Mouse (Mus musculus) CH12.LX (cell line): ENCODE measurements at regions not wholly inside any gene's neighbourhood (a gene's known extent, or its start where the extent isn't known, plus 50 kb on each side); places are given as distances from the start of the nearest gene placed in this dataset.

ENCODE experiments used
- DNase-seq: peaks from one replicate; pipeline ENCODE4 v3.0.0-alpha.2; 2013; ENCODE audit errors: extremely low read depth
- H3K27ac ChIP-seq: 2 replicates; pipeline ENCODE4 v1.5.1; 2012; ENCODE audit warnings: low read depth, mild to moderate bottlenecking, control low read depth, moderate library complexity; ENCODE audit not compliant: insufficient read depth
- H3K27me3 ChIP-seq: replicated peaks from 2 replicates; pipeline ENCODE3; 2012; ENCODE audit warnings: inconsistent platforms
- H3K36me3 ChIP-seq, 2 experiments: replicated peaks in 1 of 2; 2 replicates each; pipeline versions ENCODE3 to v1.6.1; 2012; ENCODE audit warnings: inconsistent platforms in 1 of 2, low read length in 1 of 2, mild to moderate bottlenecking in 1 of 2, mixed read lengths in 1 of 2, moderate library complexity in 1 of 2; ENCODE audit not compliant: control insufficient read depth in 1 of 2, insufficient read depth in 1 of 2
- H3K4me1 ChIP-seq, 2 experiments: 2 replicates each; pipeline ENCODE4 v1.6.1; 2012; ENCODE audit warnings: inconsistent platforms in 1 of 2, moderate library complexity in 1 of 2; ENCODE audit not compliant: insufficient read depth in 2 of 2, control insufficient read depth in 1 of 2
- H3K4me2 ChIP-seq: 2 replicates; pipeline ENCODE4 v1.6.1; 2012; ENCODE audit warnings: low read depth, mild to moderate bottlenecking, control low read depth; ENCODE audit not compliant: poor library complexity, insufficient read depth, severe bottlenecking
- H3K4me3 ChIP-seq, 3 experiments: fragments of 150-350 bp in 1 of 3; sonication (generic) in 1 of 3; replicated peaks in 1 of 3; 2 replicates each; pipeline versions ENCODE3 to v1.5.1; 2011 to 2012; ENCODE audit warnings: low read depth in 2 of 3, low read length in 2 of 3, mild to moderate bottlenecking in 2 of 3, moderate library complexity in 2 of 3, control low read depth in 1 of 3, improper control_type of control experiment in 1 of 3, inconsistent platforms in 1 of 3, mixed read lengths in 1 of 3; ENCODE audit not compliant: poor library complexity in 1 of 3
- H3K79me2 ChIP-seq: replicated peaks from 2 replicates; pipeline ENCODE4 v1.6.1; 2012; ENCODE audit warnings: mild to moderate bottlenecking, moderate library complexity; ENCODE audit not compliant: control insufficient read depth, poor library complexity, insufficient read depth, severe bottlenecking; ENCODE audit errors: extremely low read depth
- H3K9ac ChIP-seq: 2 replicates; pipeline ENCODE4 v1.6.1; 2012; ENCODE audit warnings: low read depth, mild to moderate bottlenecking, control low read depth, moderate library complexity; ENCODE audit not compliant: insufficient read depth
- H3K9me3 ChIP-seq: replicated peaks from 2 replicates; pipeline ENCODE3; 2012; ENCODE audit warnings: low read length, inconsistent platforms, mixed read lengths
- BHLHE40 ChIP-seq: IDR thresholded peaks from 2 replicates; pipeline ENCODE4 v1.6.1; 2011; ENCODE audit warnings: mild to moderate bottlenecking, low read depth, low read length, improper control_type of control experiment
- CHD1 ChIP-seq: IDR thresholded peaks from 2 replicates; pipeline ENCODE4 v1.6.1; 2012; ENCODE audit warnings: low read depth, low read length, improper control_type of control experiment, inconsistent platforms
- CHD2 ChIP-seq: IDR thresholded peaks from 2 replicates; pipeline ENCODE4 v1.6.1; 2011; ENCODE audit warnings: low read length, improper control_type of control experiment
- ELF1 ChIP-seq: IDR thresholded peaks from 2 replicates; pipeline ENCODE4 v1.6.1; 2014; ENCODE audit warnings: low read depth, mild to moderate bottlenecking, inconsistent platforms, low read length, improper control_type of control experiment
- EP300 ChIP-seq: IDR thresholded peaks from 2 replicates; pipeline ENCODE4 v1.6.1; 2011; ENCODE audit warnings: low read length, improper control_type of control experiment
- ETS1 ChIP-seq: conservative IDR thresholded peaks from 2 replicates; pipeline ENCODE4 v1.6.1; 2012; ENCODE audit warnings: low read depth, mild to moderate bottlenecking, inconsistent platforms, low read length, improper control_type of control experiment, moderate library complexity
- HCFC1 ChIP-seq: IDR thresholded peaks from 2 replicates; pipeline ENCODE4 v1.6.1; 2012; ENCODE audit warnings: low read depth, mild to moderate bottlenecking, inconsistent platforms, low read length, improper control_type of control experiment
- JUN ChIP-seq: IDR thresholded peaks from 2 replicates; pipeline ENCODE4 v1.6.1; 2011; ENCODE audit warnings: low read depth, mild to moderate bottlenecking, low read length, improper control_type of control experiment, moderate library complexity; ENCODE audit not compliant: insufficient read depth
- KAT2A ChIP-seq: IDR thresholded peaks from 2 replicates; pipeline ENCODE4 v1.6.1; 2012; ENCODE audit warnings: low read length, improper control_type of control experiment, inconsistent platforms; ENCODE audit not compliant: insufficient replicate concordance
- MAFK ChIP-seq: IDR thresholded peaks from 2 replicates; pipeline ENCODE4 v1.6.1; 2011; ENCODE audit warnings: low read length, improper control_type of control experiment; ENCODE audit not compliant: insufficient replicate concordance
- MEF2A ChIP-seq: IDR thresholded peaks from 2 replicates; pipeline ENCODE4 v1.6.1; 2014; ENCODE audit warnings: low read depth, mild to moderate bottlenecking, inconsistent platforms, low read length, improper control_type of control experiment, borderline replicate concordance
- MXI1 ChIP-seq: IDR thresholded peaks from 2 replicates; pipeline ENCODE4 v1.6.1; 2011; ENCODE audit warnings: mild to moderate bottlenecking, low read depth, low read length, improper control_type of control experiment
- NELFE ChIP-seq: IDR thresholded peaks from 2 replicates; pipeline ENCODE4 v1.6.1; 2011; ENCODE audit warnings: low read depth, low read length, improper control_type of control experiment
- POLR2A ChIP-seq: IDR thresholded peaks from 2 replicates; pipeline ENCODE4 v1.6.1; 2011; ENCODE audit warnings: low read depth, mild to moderate bottlenecking, improper control_type of control experiment, low read length
- RAD21 ChIP-seq: IDR thresholded peaks from 2 replicates; pipeline ENCODE4 v1.6.1; 2011; ENCODE audit warnings: low read depth, mild to moderate bottlenecking, low read length, improper control_type of control experiment, moderate library complexity
- RCOR1 ChIP-seq: conservative IDR thresholded peaks from 2 replicates; pipeline ENCODE4 v1.6.1; 2012; ENCODE audit warnings: low read depth, mild to moderate bottlenecking, inconsistent platforms, low read length, improper control_type of control experiment
- SIN3A ChIP-seq: IDR thresholded peaks from 2 replicates; pipeline ENCODE4 v1.6.1; 2012; ENCODE audit warnings: low read length, improper control_type of control experiment, inconsistent platforms
- SMC3 ChIP-seq: IDR thresholded peaks from 2 replicates; pipeline ENCODE4 v1.6.1; 2011; ENCODE audit warnings: low read depth, low read length, improper control_type of control experiment
- UBTF ChIP-seq: IDR thresholded peaks from 2 replicates; pipeline ENCODE4 v1.6.1; 2012; ENCODE audit warnings: low read depth, mild to moderate bottlenecking, inconsistent platforms, low read length, improper control_type of control experiment, moderate library complexity
- USF1 ChIP-seq: IDR thresholded peaks from 2 replicates; pipeline ENCODE4 v1.6.1; 2014; ENCODE audit warnings: low read depth, mild to moderate bottlenecking, inconsistent platforms, low read length, improper control_type of control experiment
- ZC3H11A ChIP-seq: IDR thresholded peaks from 2 replicates; pipeline ENCODE4 v1.6.1; 2012; ENCODE audit warnings: low read depth, mild to moderate bottlenecking, inconsistent platforms, low read length, improper control_type of control experiment
- dilution Hi-C: fragments of 300-500 bp; cut with MboI; formaldehyde crosslinking; loops from 2 replicates; pipeline ENCODE4 v1.14.3; 2020; ENCODE audit warnings: low sequenced_read_pairs; ENCODE audit not compliant: extremely low pct_unique_long_range_greater_than_20kb, extremely low pct_ligation_motif_present
- in situ Hi-C: fragments of 300-500 bp; cut with MboI; formaldehyde crosslinking; loops from 3 replicates; pipeline ENCODE4 v1.14.3; 2019; ENCODE audit warnings: low sequenced_read_pairs, low pct_ligation_motif_present, low pct_unique_long_range_greater_than_20kb, mixed read lengths

DNA sequence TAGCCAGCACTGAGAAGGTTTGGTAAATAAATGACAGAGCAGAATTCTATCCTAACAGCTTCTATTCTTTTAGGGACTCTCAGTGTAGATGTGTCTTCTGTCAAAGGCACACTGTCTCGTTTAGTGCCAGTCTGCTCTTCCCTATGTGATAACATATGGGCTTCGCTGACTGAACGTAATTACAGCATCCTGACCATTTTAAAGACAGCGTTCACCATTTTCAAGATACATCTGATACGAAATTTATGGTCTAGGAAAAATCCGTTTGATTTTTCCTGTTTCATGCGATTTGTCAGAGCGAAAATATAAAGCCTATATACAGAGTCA lies 103.4 kb upstream of the Cdh6 start:
- H3K9ac ChIP-seq: no peak overlapping the region
- H3K9me3 ChIP-seq: no peaks in the 10 kb centered on the region
- no peak for TF ChIP-seq SIN3A
- no peak for TF ChIP-seq MXI1
- no peak for TF ChIP-seq UBTF
- TF ChIP-seq JUN: no peak
- no peak for TF ChIP-seq ETS1
- no peak for TF ChIP-seq MAFK
- no peak for TF ChIP-seq EP300
- TF ChIP-seq CHD2: no peak
- no peak for TF ChIP-seq RCOR1
- no peak for TF ChIP-seq ZC3H11A
- no peaks in the 10 kb centered on the region for H3K36me3 ChIP-seq
- in situ Hi-C loops (no loop called here), dilution Hi-C loops (no loop called here)
- H3K4me1 ChIP-seq: peaks cover 0 to 4% of the 10 kb centered on the region in 2 experiments; a peak in 1 of 4 replicates
- no peak overlapping the region for H3K4me2 ChIP-seq
- H3K4me3 ChIP-seq: no peak overlapping the region
- H3K79me2 ChIP-seq: no peaks in the 10 kb centered on the region
- no peak overlapping the region for H3K27ac ChIP-seq
- no peak for DNase-seq
- H3K27me3 ChIP-seq: no peaks in the 10 kb centered on the region

DNA sequence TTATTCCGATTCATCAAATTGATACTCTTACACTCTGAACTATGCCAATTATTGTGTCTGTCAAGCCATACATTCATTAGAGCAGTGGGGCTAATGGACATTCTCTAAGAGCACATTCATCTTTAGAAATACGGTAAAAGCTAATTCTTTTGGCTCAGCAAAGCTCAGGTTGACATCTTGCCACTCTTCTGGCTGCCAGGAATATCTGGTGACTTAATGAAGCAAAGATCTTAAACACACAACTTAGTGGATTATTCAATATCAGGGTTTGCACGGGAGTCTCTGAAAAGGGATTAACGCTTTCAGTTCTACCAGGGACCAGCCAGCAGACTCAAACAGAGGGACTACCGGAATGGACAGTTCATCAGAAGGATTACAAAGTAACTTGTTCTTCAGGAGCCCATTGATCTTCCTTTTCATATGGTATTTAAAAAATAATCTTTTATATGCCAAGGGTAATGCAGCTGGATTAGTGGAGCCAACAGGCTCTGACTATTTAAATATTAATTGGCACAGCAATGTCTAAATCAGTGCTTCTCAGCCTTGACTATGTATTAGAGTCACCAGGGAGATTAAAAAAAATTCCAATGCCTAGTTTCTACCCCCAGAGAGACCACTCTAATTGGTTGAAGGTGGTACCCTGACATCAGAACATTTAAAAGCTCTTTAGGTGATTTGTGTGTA lies 102.9 kb upstream of the Cdh6 start:
- H3K4me2 ChIP-seq: no peak overlapping the region
- H3K79me2 ChIP-seq: no peaks in the 10 kb centered on the region
- peaks cover 0 to 4% of the 10 kb centered on the region in 2 experiments; a peak in 1 of 4 replicates for H3K4me1 ChIP-seq
- no peak for DNase-seq
- no peaks in the 10 kb centered on the region for H3K27me3 ChIP-seq
- no peak overlapping the region for H3K4me3 ChIP-seq
- no peaks in the 10 kb centered on the region for H3K36me3 ChIP-seq
- H3K9ac ChIP-seq: no peak overlapping the region
- TF ChIP-seq MEF2A (no peak), CHD1 (no peak), NELFE (no peak), HCFC1 (no peak), POLR2A (no peak), BHLHE40 (no peak), RCOR1 (no peak), CHD2 (no peak), KAT2A (no peak), SIN3A (no peak), RAD21 (no peak), SMC3 (no peak), MAFK (no peak), USF1 (no peak), ELF1 (no peak)
- H3K9me3 ChIP-seq: no peaks in the 10 kb centered on the region
- in situ Hi-C loops (no loop called here), dilution Hi-C loops (no loop called here)
- no peak overlapping the region for H3K27ac ChIP-seq
